Comparison of ENCODE assay signal across 17 mouse cellular contexts in genomic region chr13:15550731-15551130, GRCm38 (mm10).
DNase-seq lines count a peak whose midpoint lies in the region; ATAC-seq and TF ChIP-seq lines count a peak whose summit lies in the region.
"Had no signal": no experiment of that assay in that cellular context is flagged by ENCODE, and none has a peak within 500 bp of the region (broad histone marks: within the 10 kb centered on the region; RNA-seq: fewer than 3 reads in every experiment).

No protein-coding gene starts in this region.

- H3K4me2 ChIP-seq in embryonic facial prominence, embryonic 13.5 days: no peak overlapping the region
- peak overlapping the region; percentile 18; the same call in 1 of the 2 replicates for H3K4me2 ChIP-seq in forebrain, embryonic 15.5 days (replicated peaks)
- H3K4me2 ChIP-seq: hindbrain, embryonic 12.5 days had no signal

- WGBS in embryonic facial prominence, embryonic 13.5 days: 35% methylated on average over 6 of the region's 6 CpGs
- 24% methylated on average over 6 of the region's 6 CpGs for WGBS in forebrain, embryonic 15.5 days

- DNase-seq in lung, postnatal 36 days: peak; percentile 26
- DNase-seq in lung, postnatal 4 days: no peak
- no peak for DNase-seq in ovary, postnatal 14 days (ENCODE audit: low spot score)
- DNase-seq in gastrocnemius, adult 2 months: no peak
- DNase-seq: cerebellum, postnatal 25 days; heart, adult 18-20 months; kidney, postnatal 10 days; layer of hippocampus, adult 9-11 months; midbrain, embryonic 14.5 days; thymus, adult 18-20 months had no signal

- H3K9me3 ChIP-seq in embryonic facial prominence, embryonic 13.5 days: no peaks in the 10 kb centered on the region
- H3K9me3 ChIP-seq in forebrain, embryonic 15.5 days: no peaks in the 10 kb centered on the region
- H3K9me3 ChIP-seq: hindbrain, embryonic 12.5 days had no signal

- peak overlapping the region; percentile 60; the same call in 1 of the 2 replicates for H3K27ac ChIP-seq in embryonic facial prominence, embryonic 13.5 days
- no peak overlapping the region for H3K27ac ChIP-seq in forebrain, embryonic 15.5 days (replicated peaks)
- no peak overlapping the region for H3K27ac ChIP-seq in gastrocnemius, adult 2 months
- H3K27ac ChIP-seq: hindbrain, embryonic 12.5 days; liver, embryonic 14.5 days had no signal

- TF ChIP-seq CTCF in gastrocnemius, adult 2 months (IDR thresholded peaks at IDR 0.05): no peak

- no peak overlapping the region for H3K4me3 ChIP-seq in embryonic facial prominence, embryonic 13.5 days
- H3K4me3 ChIP-seq in forebrain, embryonic 15.5 days: no peak overlapping the region
- H3K4me3 ChIP-seq in gastrocnemius, adult 2 months: no peak overlapping the region
- H3K4me3 ChIP-seq: hindbrain, embryonic 12.5 days had no signal

- intact Hi-C loops in gastrocnemius, adult 2 months (cut with DNase I): no loop called here

- ATAC-seq in embryonic facial prominence, embryonic 13.5 days (ENCODE audit: insufficient number of reproducible peaks, insufficient read depth, low FRiP score, low TSS enrichment, low read depth): no peak
- ATAC-seq in forebrain, embryonic 15.5 days (replicated peaks): peak; percentile 23; the same call in 1 of the 2 replicates
- ATAC-seq in erythroid progenitor cell, adult 5-6 weeks (replicated peaks; ENCODE audit: low FRiP score, poor library complexity, severe bottlenecking): no peak
- ATAC-seq: CD4-positive, CD25-positive, alpha-beta regulatory T cell, adult 4 months; intestine, embryonic 16.5 days had no signal

- no peak overlapping the region for H3K9ac ChIP-seq in embryonic facial prominence, embryonic 13.5 days
- H3K9ac ChIP-seq in forebrain, embryonic 15.5 days (replicated peaks): no peak overlapping the region
- H3K9ac ChIP-seq: hindbrain, embryonic 12.5 days; liver, embryonic 14.5 days had no signal

- H3K27me3 ChIP-seq in embryonic facial prominence, embryonic 13.5 days: no peaks in the 10 kb centered on the region
- H3K27me3 ChIP-seq in forebrain, embryonic 15.5 days: no peaks in the 10 kb centered on the region
- H3K27me3 ChIP-seq: hindbrain, embryonic 12.5 days had no signal

- H3K4me1 ChIP-seq in embryonic facial prominence, embryonic 13.5 days: peaks cover 62% of the 10 kb centered on the region
- peaks cover 73% of the 10 kb centered on the region for H3K4me1 ChIP-seq in forebrain, embryonic 15.5 days

- 0 out of 2 replicates have a peak, but pooled peaks cover 4% of the 10 kb centered on the region for H3K36me3 ChIP-seq in embryonic facial prominence, embryonic 13.5 days
- no peaks in the 10 kb centered on the region for H3K36me3 ChIP-seq in forebrain, embryonic 15.5 days
- H3K36me3 ChIP-seq: hindbrain, embryonic 12.5 days had no signal
